In the genomic region with DNA sequence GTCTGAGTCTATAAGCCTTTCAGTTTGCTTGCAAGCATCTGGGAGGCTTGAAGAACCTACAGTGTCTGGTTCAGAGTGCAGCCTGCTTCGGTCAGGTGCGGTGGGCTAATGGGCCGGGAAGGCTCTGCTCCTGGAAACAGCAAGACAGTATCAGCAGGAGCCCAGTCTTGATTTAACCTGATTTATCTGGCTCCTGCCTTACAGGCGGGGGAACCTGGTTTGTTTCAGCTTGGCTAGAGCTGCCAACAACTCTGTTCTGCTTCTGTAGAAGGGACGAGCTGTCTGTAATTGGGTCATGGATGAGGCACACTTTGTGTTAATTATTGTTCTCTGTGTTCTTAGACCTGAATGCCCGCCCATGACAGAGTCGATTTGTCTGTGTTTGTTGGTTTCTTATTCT, we compare ENCODE assay signal across 19 mouse cellular contexts.
A peak's percentile ranks its signal among the peaks of the same experiment; 100 is the strongest.
DNase-seq lines count a peak whose midpoint lies in the region; ATAC-seq and TF ChIP-seq lines count a peak whose summit lies in the region.
"Had no signal": no experiment of that assay in that cellular context is flagged by ENCODE, and none has a peak within 500 bp of the region (broad histone marks: within the 10 kb centered on the region; RNA-seq: fewer than 3 reads in every experiment).

No protein-coding gene starts in this region.

- H3K9ac ChIP-seq in forebrain, postnatal 0 days: no peak overlapping the region
- H3K9ac ChIP-seq in ES-Bruce4 (ENCODE audit: low read depth, poor library complexity, severe bottlenecking): no peak overlapping the region
- H3K9ac ChIP-seq in midbrain, embryonic 15.5 days: no peak overlapping the region
- H3K9ac ChIP-seq: forebrain, embryonic 15.5 days; midbrain, embryonic 12.5 days had no signal

- no peak for TF ChIP-seq POLR2A in ES-Bruce4 (IDR thresholded peaks at IDR 0.05; ENCODE audit: insufficient read depth, low read length)

- no peak for DNase-seq in forebrain, embryonic 10.5 days (ENCODE audit: extremely low spot score, low spot score)
- DNase-seq in forebrain, postnatal 0 days: no peak
- peak; percentile 63 for DNase-seq in ZHBTc4 (ENCODE audit: low read depth, low spot score)
- DNase-seq in kidney, postnatal 14 days: peak; percentile 7
- DNase-seq in urinary bladder, adult 18-20 months (ENCODE audit: low spot score in 2 of 2): no peak
- DNase-seq: cerebellum, adult 18-20 months; heart, postnatal 36 days; layer of hippocampus, adult 9-11 months; liver; lung, adult 2 months had no signal

- H3K27me3 ChIP-seq in forebrain, embryonic 10.5 days (ENCODE audit: poor library complexity, severe bottlenecking): no peaks in the 10 kb centered on the region
- no peaks in the 10 kb centered on the region for H3K27me3 ChIP-seq in forebrain, postnatal 0 days (ENCODE audit: insufficient read depth, low read length)
- no peaks in the 10 kb centered on the region for H3K27me3 ChIP-seq in ES-Bruce4 (ENCODE audit: control insufficient read depth, insufficient read depth, low read length, poor library complexity, severe bottlenecking)
- no peaks in the 10 kb centered on the region for H3K27me3 ChIP-seq in midbrain, embryonic 15.5 days (replicated peaks)
- H3K27me3 ChIP-seq: forebrain, embryonic 15.5 days; midbrain, embryonic 12.5 days had no signal

- no peak for TF ChIP-seq EP300 in ES-Bruce4 (IDR thresholded peaks at IDR 0.05; ENCODE audit: insufficient read depth, low read depth, low read length)

- ATAC-seq in forebrain, postnatal 0 days: no peak
- no peak for ATAC-seq in midbrain, embryonic 15.5 days (replicated peaks)
- ATAC-seq: activated CD4-positive, CD25-positive, alpha-beta regulatory T cell, adult 4 months; forebrain, embryonic 15.5 days; inflammation-experienced regulatory T-cells, adult 6 months had no signal

- H3K27ac ChIP-seq in forebrain, embryonic 10.5 days: peak overlapping the region; percentile 61; the same call in 1 of the 2 replicates
- no peak overlapping the region for H3K27ac ChIP-seq in forebrain, postnatal 0 days (ENCODE audit: low read depth, low read length)
- H3K27ac ChIP-seq in ES-Bruce4 (ENCODE audit: insufficient read depth, low read length): peak overlapping the region; percentile 46
- H3K27ac ChIP-seq in midbrain, embryonic 15.5 days: no peak overlapping the region
- H3K27ac ChIP-seq: forebrain, embryonic 15.5 days; heart, embryonic 10.5 days; macrophage; midbrain, embryonic 12.5 days had no signal

- WGBS in forebrain, embryonic 10.5 days: 81% methylated on average over 7 of the region's 7 CpGs
- WGBS in forebrain, postnatal 0 days: 71% methylated on average over 7 of the region's 7 CpGs
- WGBS in midbrain, embryonic 15.5 days: 83% methylated on average over 7 of the region's 7 CpGs

- H3K9me3 ChIP-seq in forebrain, embryonic 10.5 days: no peaks in the 10 kb centered on the region
- no peaks in the 10 kb centered on the region for H3K9me3 ChIP-seq in forebrain, postnatal 0 days (ENCODE audit: low read length)
- H3K9me3 ChIP-seq in ES-Bruce4 (replicated peaks; ENCODE audit: control insufficient read depth, insufficient read depth, low read length, poor library complexity, severe bottlenecking): no peaks in the 10 kb centered on the region; the same call in 1 of the 2 replicates
- no peaks in the 10 kb centered on the region for H3K9me3 ChIP-seq in midbrain, embryonic 15.5 days
- H3K9me3 ChIP-seq: forebrain, embryonic 15.5 days; heart, embryonic 10.5 days; midbrain, embryonic 12.5 days had no signal

- no peak overlapping the region for H3K4me2 ChIP-seq in forebrain, postnatal 0 days (ENCODE audit: low read depth)
- no peak overlapping the region for H3K4me2 ChIP-seq in midbrain, embryonic 15.5 days
- H3K4me2 ChIP-seq: forebrain, embryonic 15.5 days; midbrain, embryonic 12.5 days had no signal

- no peaks in the 10 kb centered on the region for H3K36me3 ChIP-seq in forebrain, embryonic 10.5 days (replicated peaks)
- H3K36me3 ChIP-seq in forebrain, postnatal 0 days (ENCODE audit: insufficient read depth): no peaks in the 10 kb centered on the region
- no peaks in the 10 kb centered on the region for H3K36me3 ChIP-seq in ES-Bruce4 (ENCODE audit: control insufficient read depth, insufficient read depth, low read length, poor library complexity, severe bottlenecking)
- H3K36me3 ChIP-seq in midbrain, embryonic 15.5 days (replicated peaks): no peaks in the 10 kb centered on the region
- H3K36me3 ChIP-seq: forebrain, embryonic 15.5 days; heart, embryonic 10.5 days; midbrain, embryonic 12.5 days had no signal

- H3K4me1 ChIP-seq in forebrain, embryonic 10.5 days: peaks cover 17% of the 10 kb centered on the region
- no peaks in the 10 kb centered on the region for H3K4me1 ChIP-seq in forebrain, postnatal 0 days (ENCODE audit: insufficient read depth)
- no peaks in the 10 kb centered on the region for H3K4me1 ChIP-seq in ES-Bruce4 (ENCODE audit: control insufficient read depth, insufficient read depth, low read length)
- no peaks in the 10 kb centered on the region for H3K4me1 ChIP-seq in midbrain, embryonic 15.5 days
- H3K4me1 ChIP-seq: forebrain, embryonic 15.5 days; midbrain, embryonic 12.5 days had no signal

- TF ChIP-seq CTCF in forebrain, postnatal 0 days (IDR thresholded peaks at IDR 0.05; ENCODE audit: low read depth): no peak
- no peak for TF ChIP-seq CTCF in ES-Bruce4 (IDR thresholded peaks at IDR 0.05; ENCODE audit: low read depth, low read length)

- H3K4me3 ChIP-seq in forebrain, embryonic 10.5 days: no peak overlapping the region
- no peak overlapping the region for H3K4me3 ChIP-seq in forebrain, postnatal 0 days (ENCODE audit: low read depth, low read length)
- no peak overlapping the region for H3K4me3 ChIP-seq in ES-Bruce4 (ENCODE audit: low read depth, low read length)
- no peak overlapping the region for H3K4me3 ChIP-seq in midbrain, embryonic 15.5 days
- H3K4me3 ChIP-seq: forebrain, embryonic 15.5 days; heart, embryonic 10.5 days; midbrain, embryonic 12.5 days; myocyte had no signal

Comparison
In these comparisons a context has a peak if more than half of its experiments do, and no peak if none do; other contexts are left out.
1. H3K27ac ChIP-seq: peak in forebrain, embryonic 10.5 days (single experiment) and ES-Bruce4 (single experiment); none in forebrain, postnatal 0 days (single experiment) and midbrain, embryonic 15.5 days (single experiment).
2. DNase-seq: peak in ZHBTc4 (single experiment) and kidney, postnatal 14 days (single experiment); none in forebrain, embryonic 10.5 days (single experiment), forebrain, postnatal 0 days (single experiment) and urinary bladder, adult 18-20 months (0 of 2).